Mouse (Mus musculus): ENCODE measurements around the gene Gm44973. TPM values are rescaled to one million over a fixed set of nuclear protein-coding genes. Genes with fewer than 3 reads are reported as not detected.

The Gm44973 gene
- total and polyA plus RNA-seq, 2 experiments = 0.55 TPM; not detected in 1

- peaks cover 1% of the 10 kb centered on the region; the same call in 1 of the 2 replicates for H3K36me3 ChIP-seq (ENCODE audit: control insufficient read depth, insufficient read depth, low read length)
- H3K4me1 ChIP-seq (ENCODE audit: control insufficient read depth, insufficient read depth, low read length) = peaks cover 2% of the 10 kb centered on the region
- WGBS = 96% methylated on average over 7 of the region's 7 CpGs
- no peak for TF ChIP-seq POLR2A (IDR thresholded peaks at IDR 0.05; ENCODE audit: extremely low read depth, insufficient read depth, low read length)
- no peak for TF ChIP-seq CTCF (IDR thresholded peaks at IDR 0.05; ENCODE audit: low read depth, low read length)
- no peak overlapping the region for H3K27ac ChIP-seq (replicated peaks; ENCODE audit: insufficient read depth, low read depth, low read length)
- no peak overlapping the region for H3K9ac ChIP-seq (ENCODE audit: low read depth, low read length)
- H3K27me3 ChIP-seq (ENCODE audit: control insufficient read depth, insufficient read depth, low read length) = no peaks in the 10 kb centered on the region
- no peaks in the 10 kb centered on the region for H3K79me2 ChIP-seq (ENCODE audit: control insufficient read depth, insufficient read depth, low read length)
- H3K4me3 ChIP-seq (ENCODE audit: insufficient read depth, low read depth, low read length) = no peak overlapping the region
- DNase-seq (ENCODE audit: extremely low read depth, low read depth, low spot score) = no peak
Observed at GRCm38 (mm10) chr7:5037026-5037425, 21.7 kb downstream of the Gm44973 start.

DNA sequence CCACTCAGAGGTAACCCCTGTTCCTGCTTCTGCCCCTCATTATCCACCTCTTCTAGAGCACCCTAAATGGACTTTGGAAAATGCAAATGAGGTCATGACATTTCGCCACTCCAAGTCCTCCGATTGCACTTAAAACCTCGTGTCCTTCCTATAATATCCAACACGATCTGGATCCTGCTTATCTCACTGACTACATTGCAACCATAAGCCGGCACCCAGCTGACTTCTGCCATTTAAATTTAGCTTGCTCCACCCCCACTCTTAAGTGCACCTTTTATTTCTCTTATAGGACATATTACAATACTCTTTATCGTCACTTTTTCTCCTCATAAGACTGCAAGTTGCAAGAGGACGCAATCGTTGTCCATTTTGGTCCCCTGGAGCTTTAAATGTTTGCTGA lies 22.2 kb downstream of the Gm44973 start:
- Histone ChIP-seq H3K4me1 (ENCODE audit: control insufficient read depth, insufficient read depth, low read length) (peaks cover 2% of the 10 kb centered on the region), H3K9ac (ENCODE audit: low read depth, low read length) (no peak overlapping the region), H3K79me2 (ENCODE audit: control insufficient read depth, insufficient read depth, low read length) (no peaks in the 10 kb centered on the region), H3K36me3 (ENCODE audit: control insufficient read depth, insufficient read depth, low read length) (no peaks in the 10 kb centered on the region), H3K27me3 (ENCODE audit: control insufficient read depth, insufficient read depth, low read length) (no peaks in the 10 kb centered on the region), H3K27ac (replicated peaks; ENCODE audit: insufficient read depth, low read depth, low read length) (no peak overlapping the region), H3K4me3 (ENCODE audit: insufficient read depth, low read depth, low read length) (no peak overlapping the region)
- 66% methylated on average over 8 of the region's 8 CpGs for WGBS
- TF ChIP-seq CTCF (IDR thresholded peaks at IDR 0.05; ENCODE audit: low read depth, low read length) (no peak), POLR2A (IDR thresholded peaks at IDR 0.05; ENCODE audit: extremely low read depth, insufficient read depth, low read length) (no peak)
- DNase-seq (ENCODE audit: extremely low read depth, low read depth, low spot score) = no peak

GRCm38 (mm10) chr7:5038109-5038732 lies 22.9 kb downstream of the Gm44973 start, which contains the start of gene Zfp784:
TSS of gene Zfp784 (minus strand) at chr7:5038446.
- peaks cover 2% of the 10 kb centered on the region for H3K4me1 ChIP-seq (ENCODE audit: control insufficient read depth, insufficient read depth, low read length)
- peak; percentile 67; the same call in 1 of the 2 replicates for TF ChIP-seq POLR2A (IDR thresholded peaks at IDR 0.05; ENCODE audit: extremely low read depth, insufficient read depth, low read length)
- TF ChIP-seq CTCF (IDR thresholded peaks at IDR 0.05; ENCODE audit: low read depth, low read length) = no peak
- H3K27me3 ChIP-seq (ENCODE audit: control insufficient read depth, insufficient read depth, low read length) = no peaks in the 10 kb centered on the region
- peak within 1 kb of the TSS; percentile 94 for H3K27ac ChIP-seq (replicated peaks; ENCODE audit: insufficient read depth, low read depth, low read length)
- peak; percentile 72 for DNase-seq (ENCODE audit: extremely low read depth, low read depth, low spot score)
- peak within 1 kb of the TSS; percentile 79 for H3K4me3 ChIP-seq (ENCODE audit: insufficient read depth, low read depth, low read length)
- H3K79me2 ChIP-seq (ENCODE audit: control insufficient read depth, insufficient read depth, low read length) = no peaks in the 10 kb centered on the region
- under 1% methylated on average over 48 of the region's 48 CpGs for WGBS
- H3K36me3 ChIP-seq (ENCODE audit: control insufficient read depth, insufficient read depth, low read length) = no peaks in the 10 kb centered on the region
- H3K9ac ChIP-seq (ENCODE audit: low read depth, low read length) = peak within 1 kb of the TSS; percentile 92

DNA sequence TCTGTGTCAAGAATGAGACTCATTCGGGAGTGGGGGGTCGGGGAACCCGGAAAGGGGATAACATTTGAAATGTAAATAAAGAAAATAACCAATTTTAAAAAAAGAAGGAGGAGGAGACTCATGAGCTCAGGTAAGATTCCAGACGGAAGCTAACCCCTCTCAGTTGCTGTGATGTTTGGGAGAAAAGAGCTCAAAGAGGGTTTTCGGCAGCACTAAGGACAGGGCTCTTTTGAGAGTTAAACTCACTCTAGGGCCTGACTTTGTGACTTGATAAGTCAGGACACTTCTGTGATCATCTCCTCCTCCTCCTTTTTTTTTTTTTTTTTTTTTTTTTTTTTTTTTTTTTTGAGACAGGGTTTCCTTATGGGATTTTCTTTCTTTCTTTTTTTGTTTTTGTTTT lies 23.6 kb downstream of the Gm44973 start:
- peaks cover 2% of the 10 kb centered on the region for H3K4me1 ChIP-seq (ENCODE audit: control insufficient read depth, insufficient read depth, low read length)
- H3K4me3 ChIP-seq (ENCODE audit: insufficient read depth, low read depth, low read length) = no peak overlapping the region; the same call in none of the 2 replicates
- TF ChIP-seq POLR2A (IDR thresholded peaks at IDR 0.05; ENCODE audit: extremely low read depth, insufficient read depth, low read length) (no peak), CTCF (IDR thresholded peaks at IDR 0.05; ENCODE audit: low read depth, low read length) (no peak)
- H3K27me3 ChIP-seq (ENCODE audit: control insufficient read depth, insufficient read depth, low read length) = no peaks in the 10 kb centered on the region
- no peak overlapping the region for H3K9ac ChIP-seq (ENCODE audit: low read depth, low read length)
- no peaks in the 10 kb centered on the region for H3K36me3 ChIP-seq (ENCODE audit: control insufficient read depth, insufficient read depth, low read length)
- no peak overlapping the region for H3K27ac ChIP-seq (replicated peaks; ENCODE audit: insufficient read depth, low read depth, low read length)
- H3K79me2 ChIP-seq (ENCODE audit: control insufficient read depth, insufficient read depth, low read length) = no peaks in the 10 kb centered on the region
- whole genome bisulfite sequencing = 28% methylated on average over 5 of the region's 5 CpGs
- no peak for DNase-seq (ENCODE audit: extremely low read depth, low read depth, low spot score)

DNA sequence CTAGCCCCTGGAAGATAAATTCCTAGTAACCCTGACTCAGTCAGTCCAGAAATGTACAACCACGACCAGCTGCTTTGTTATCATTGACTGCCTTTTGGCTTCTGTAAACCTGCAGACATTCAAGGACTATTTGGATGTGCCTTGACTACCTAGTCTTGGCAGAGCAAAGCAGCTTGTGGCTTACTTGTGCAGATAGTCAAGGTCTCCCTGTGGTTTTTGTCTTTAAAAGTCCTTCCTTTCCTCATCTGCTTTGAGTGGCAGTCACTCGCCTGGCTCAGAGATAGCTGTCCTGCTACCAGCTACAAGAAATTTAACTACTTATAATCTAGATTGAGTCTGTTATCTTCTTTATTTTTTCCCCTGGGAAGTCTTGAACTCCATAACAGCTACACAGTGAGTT lies 29.7 kb downstream of the Gm44973 start:
- Histone ChIP-seq H3K4me1 (ENCODE audit: control insufficient read depth, insufficient read depth, low read length) (no peaks in the 10 kb centered on the region), H3K36me3 (ENCODE audit: control insufficient read depth, insufficient read depth, low read length) (no peaks in the 10 kb centered on the region), H3K9ac (ENCODE audit: low read depth, low read length) (no peak overlapping the region), H3K27me3 (ENCODE audit: control insufficient read depth, insufficient read depth, low read length) (no peaks in the 10 kb centered on the region), H3K4me3 (ENCODE audit: insufficient read depth, low read depth, low read length) (no peak overlapping the region), H3K27ac (replicated peaks; ENCODE audit: insufficient read depth, low read depth, low read length) (no peak overlapping the region), H3K79me2 (ENCODE audit: control insufficient read depth, insufficient read depth, low read length) (no peaks in the 10 kb centered on the region)
- WGBS = 70% methylated on average over 2 of the region's 2 CpGs
- TF ChIP-seq CTCF (IDR thresholded peaks at IDR 0.05; ENCODE audit: low read depth, low read length) (no peak), POLR2A (IDR thresholded peaks at IDR 0.05; ENCODE audit: extremely low read depth, insufficient read depth, low read length) (no peak)
- no peak for DNase-seq (ENCODE audit: extremely low read depth, low read depth, low spot score)

DNA sequence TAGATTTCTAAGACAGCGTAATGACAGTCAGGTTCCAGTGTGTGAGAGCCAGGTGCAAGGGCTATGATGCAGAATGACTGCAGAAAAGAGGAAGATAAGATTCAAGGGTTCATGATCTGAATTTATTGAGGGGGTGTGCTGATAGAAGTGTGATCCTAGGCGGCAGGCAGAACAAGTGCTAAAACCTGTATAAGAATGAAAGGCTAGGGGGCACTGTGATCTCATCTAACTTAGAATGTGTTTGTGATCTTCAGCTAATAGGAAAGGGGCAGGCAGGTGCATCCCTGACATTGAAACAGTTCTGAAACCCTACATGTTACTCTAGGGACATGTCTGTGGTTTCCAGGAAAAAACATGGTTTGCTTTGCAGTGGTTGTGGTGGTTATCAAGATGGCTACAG lies 30.8 kb downstream of the Gm44973 start:
- Histone ChIP-seq H3K4me1 (ENCODE audit: control insufficient read depth, insufficient read depth, low read length) (no peaks in the 10 kb centered on the region), H3K27me3 (ENCODE audit: control insufficient read depth, insufficient read depth, low read length) (no peaks in the 10 kb centered on the region), H3K4me3 (ENCODE audit: insufficient read depth, low read depth, low read length) (no peak overlapping the region), H3K9ac (ENCODE audit: low read depth, low read length) (no peak overlapping the region), H3K27ac (replicated peaks; ENCODE audit: insufficient read depth, low read depth, low read length) (no peak overlapping the region), H3K79me2 (ENCODE audit: control insufficient read depth, insufficient read depth, low read length) (no peaks in the 10 kb centered on the region), H3K36me3 (ENCODE audit: control insufficient read depth, insufficient read depth, low read length) (no peaks in the 10 kb centered on the region)
- 76% methylated on average over 2 of the region's 2 CpGs for WGBS
- no peak for DNase-seq (ENCODE audit: extremely low read depth, low read depth, low spot score)
- no peak for TF ChIP-seq POLR2A (IDR thresholded peaks at IDR 0.05; ENCODE audit: extremely low read depth, insufficient read depth, low read length)
- no peak for TF ChIP-seq CTCF (IDR thresholded peaks at IDR 0.05; ENCODE audit: low read depth, low read length)
